Mouse (Mus musculus) MN1 (cell line): ENCODE measurements at regions not wholly inside any gene's neighbourhood (a gene's known extent, or its start where the extent isn't known, plus 50 kb on each side); places are given as distances from the start of the nearest gene placed in this dataset.
"Not testable (repeated sequence)": the region's sequence is repeated elsewhere in the genome, so short reads cannot be mapped to it uniquely, and the experiment has no call there.

Experiments
- DNase-seq: peaks from one replicate; pipeline ENCODE4 v3.0.0-alpha.2; 2016; ENCODE audit warnings: low spot score

DNA sequence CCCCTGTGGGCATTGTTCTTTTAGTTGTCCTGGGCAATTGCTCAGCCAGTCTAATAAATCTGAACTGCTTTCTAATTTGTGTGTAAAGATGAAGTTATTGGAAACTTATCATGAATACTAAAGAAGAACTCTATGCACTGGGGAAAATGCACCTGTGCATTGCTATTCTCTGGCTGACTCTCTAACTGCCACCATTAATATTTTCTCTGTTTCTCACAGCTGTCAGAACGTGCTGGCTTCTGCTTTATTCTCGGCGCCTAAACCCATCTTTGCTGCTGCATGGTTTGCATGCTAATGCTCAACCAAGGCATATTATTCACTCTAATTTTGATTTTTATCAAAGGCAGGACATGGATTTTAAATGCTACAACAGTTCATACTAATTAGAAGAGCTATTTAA is 128.9 kb upstream of the Gm527 start:
- DNase-seq = no peak

- not testable (repeated sequence) for DNase-seq
These were observed 109.2 kb upstream of the Gm527 start for GRCm38 (mm10) chr12:64808492-64808891.

DNA sequence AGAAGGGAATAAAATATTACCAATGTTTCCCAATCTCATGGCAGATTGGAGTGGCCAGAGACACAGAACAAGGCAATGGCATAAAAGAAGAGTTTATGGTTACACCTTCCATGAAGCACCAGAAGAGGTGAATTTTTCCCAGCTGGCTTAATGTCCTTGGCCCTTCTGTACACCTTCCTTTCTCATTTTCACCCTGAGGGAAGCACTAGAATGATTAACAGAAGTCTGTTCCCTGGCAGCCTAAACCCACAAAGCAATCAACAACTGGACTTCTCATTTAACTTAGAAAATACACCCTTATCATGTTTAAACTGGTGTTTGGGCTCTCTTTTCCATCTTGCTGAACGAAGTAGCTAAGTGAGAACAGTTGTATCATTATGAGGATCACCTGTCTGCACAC is 107.6 kb upstream of the Gm527 start:
- no peak for DNase-seq

GRCm38 (mm10) chr12:64815871-64816270 is 101.8 kb upstream of the Gm527 start:
- no peak for DNase-seq

DNA sequence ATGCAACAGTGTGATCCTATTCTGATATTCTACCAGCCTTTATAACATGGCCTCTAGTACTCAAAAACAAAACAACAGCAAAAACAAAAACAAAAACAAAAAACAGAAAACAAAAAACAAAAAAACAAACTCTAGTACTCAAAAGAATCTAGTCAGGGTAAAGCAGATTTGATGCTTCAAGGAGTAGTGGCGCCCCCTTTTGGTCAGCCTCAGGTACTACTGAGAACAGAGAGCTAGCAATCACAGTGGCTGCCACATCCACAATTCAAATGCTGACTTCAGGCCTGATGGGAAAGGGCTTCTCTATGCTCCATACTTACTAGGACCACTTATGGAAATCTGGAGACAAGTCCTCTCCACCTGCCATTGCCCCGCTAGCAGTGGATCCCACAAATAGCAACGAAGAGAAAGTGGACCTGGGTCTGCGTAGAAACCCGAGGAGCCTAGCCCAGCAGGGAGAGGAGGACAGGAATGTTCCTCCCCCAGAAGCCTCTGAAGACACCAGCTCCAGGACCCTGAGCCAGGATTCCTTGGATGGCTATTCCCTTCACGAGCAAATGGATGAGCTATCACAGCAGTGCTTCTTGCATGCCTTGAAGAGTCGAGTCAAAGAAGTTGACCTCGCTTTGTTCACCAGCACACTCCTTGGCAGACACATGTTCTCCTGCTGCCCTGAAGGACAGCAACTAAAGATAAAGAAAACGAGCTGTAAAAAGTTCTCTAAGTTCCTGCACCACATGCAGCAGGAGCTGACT is 100.5 kb upstream of the Gm527 start:
- no peak for DNase-seq

GRCm38 (mm10) chr12:64820722-64821121 is 97.0 kb upstream of the Gm527 start:
- DNase-seq = no peak

- DNase-seq = peak; percentile 58
These were observed 88.0 kb upstream of the Gm527 start for GRCm38 (mm10) chr12:64829662-64830249.

DNA sequence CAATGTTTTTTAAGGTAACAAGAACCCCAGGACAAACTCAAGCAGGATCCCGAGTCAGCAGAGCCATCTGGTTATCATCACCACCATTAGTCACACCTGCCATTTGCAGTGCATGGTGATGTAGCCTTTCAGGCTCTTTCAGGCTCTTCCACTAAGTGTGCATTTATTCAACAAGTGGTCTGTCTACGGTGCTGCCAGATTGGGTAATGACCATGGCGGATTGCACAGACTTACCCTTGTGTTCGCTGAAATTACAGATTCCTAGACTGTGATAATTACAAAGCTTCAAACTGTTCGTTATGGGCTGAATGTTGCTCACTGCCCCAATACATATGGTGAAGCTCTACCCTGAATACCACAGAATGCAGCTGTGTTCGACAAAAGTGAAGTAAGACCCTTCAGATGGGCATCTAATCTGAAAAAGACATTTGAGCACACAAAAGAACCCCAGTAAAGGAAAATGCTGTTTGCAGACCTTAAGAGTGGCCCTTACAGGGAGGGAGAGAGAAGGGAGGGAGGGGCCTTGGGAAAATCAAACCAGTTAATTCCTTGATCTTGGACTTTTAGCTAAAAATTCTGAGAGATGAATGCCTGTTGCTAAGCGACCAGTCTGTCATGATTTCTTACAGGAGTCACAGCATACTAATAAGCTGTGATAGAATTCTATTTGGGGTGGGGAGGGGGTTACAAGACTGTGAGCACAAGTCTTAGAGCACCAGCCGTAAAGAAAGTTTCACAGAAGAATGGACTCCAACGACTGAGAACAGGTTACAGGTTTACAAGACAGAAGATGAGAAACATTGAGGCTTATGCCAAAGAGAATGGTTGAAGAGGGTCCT is 85.2 kb upstream of the Gm527 start:
- no peak for DNase-seq

DNA sequence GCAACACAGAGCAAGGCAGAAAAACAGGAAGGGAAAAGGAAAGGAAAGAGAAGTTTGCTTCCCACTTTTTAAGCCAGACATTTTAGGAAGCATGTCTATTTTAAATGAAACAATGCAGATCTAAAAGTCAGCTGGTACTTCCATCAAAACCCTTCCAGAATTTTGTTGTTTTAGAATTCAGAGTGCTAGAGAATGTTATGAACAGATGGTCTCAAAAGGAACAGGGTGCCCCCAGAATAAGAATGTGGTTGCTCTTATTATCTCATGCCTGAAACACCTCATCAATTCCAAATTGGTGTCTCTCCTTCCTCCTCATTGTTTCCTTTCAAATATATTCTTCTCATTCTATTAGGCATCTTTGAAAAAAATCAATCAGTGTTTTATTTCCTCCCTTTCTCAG is 60.0 kb upstream of the Gm527 start:
- DNase-seq = no peak
